Mouse (Mus musculus): ENCODE measurements at regions not wholly inside any gene's neighbourhood (a gene's known extent, or its start where the extent isn't known, plus 50 kb on each side); places are given as distances from the start of the nearest gene placed in this dataset.

- in situ Hi-C loops (cut with MseI, MboI) = loop anchor here in 1 of 2 experiments (25.0 kb wide), 1 partner anchor 603 kb away; no protein-coding TSS in a partner anchor
Measured at GRCm38 (mm10) chr8:15734461-15734860, 688.6 kb upstream of the BB014433 start.

GRCm38 (mm10) chr8:15731324-15731723 is 685.4 kb upstream of the BB014433 start:
- in situ Hi-C loops (cut with MseI, MboI) = loop anchor here in 1 of 2 experiments (25.0 kb wide), 1 partner anchor 606 kb away; no protein-coding TSS in a partner anchor

- in situ Hi-C loops (cut with MseI, MboI) = loop anchor here in 1 of 2 experiments (25.0 kb wide), 1 partner anchor 608 kb away; no protein-coding TSS in a partner anchor
Measured at GRCm38 (mm10) chr8:15729075-15729474, 683.2 kb upstream of the BB014433 start.

GRCm38 (mm10) chr8:15726310-15726709 is 680.4 kb upstream of the BB014433 start:
- in situ Hi-C loops (cut with MseI, MboI) = loop anchor here in 1 of 2 experiments (25.0 kb wide), 1 partner anchor 611 kb away; no protein-coding TSS in a partner anchor
